Mouse (Mus musculus) natural killer cell, adult 2 months (primary cell): ENCODE measurements at regions not wholly inside any gene's neighbourhood (a gene's known extent, or its start where the extent isn't known, plus 50 kb on each side); places are given as distances from the start of the nearest gene placed in this dataset.

Experiments used
- DNase-seq, 2 experiments: peaks; one replicate each; pipeline ENCODE4 v3.0.0; 2022; ENCODE audit warnings: low spot score in 2 of 2

DNA sequence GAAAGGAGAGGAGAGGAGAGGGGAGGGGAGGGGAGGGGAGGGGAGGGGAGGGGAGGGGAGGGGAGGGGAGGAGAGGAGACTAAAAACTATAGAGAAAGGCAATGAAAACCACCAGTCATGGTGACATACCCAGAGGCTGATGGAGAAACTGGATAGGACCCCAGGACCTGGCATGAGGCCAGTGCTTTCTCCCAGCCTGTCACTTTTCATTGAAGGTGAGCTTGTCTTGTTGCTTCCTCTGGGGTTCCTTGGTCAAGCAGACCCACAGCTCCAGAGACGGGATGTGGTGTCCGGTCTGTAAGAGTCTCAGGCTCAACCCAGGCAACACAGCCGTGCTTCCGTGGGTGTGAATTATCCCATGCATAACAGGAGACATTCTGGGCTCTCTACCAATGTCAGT lies 69.8 kb upstream of the Egln3 start:
- DNase-seq: no peak

DNA sequence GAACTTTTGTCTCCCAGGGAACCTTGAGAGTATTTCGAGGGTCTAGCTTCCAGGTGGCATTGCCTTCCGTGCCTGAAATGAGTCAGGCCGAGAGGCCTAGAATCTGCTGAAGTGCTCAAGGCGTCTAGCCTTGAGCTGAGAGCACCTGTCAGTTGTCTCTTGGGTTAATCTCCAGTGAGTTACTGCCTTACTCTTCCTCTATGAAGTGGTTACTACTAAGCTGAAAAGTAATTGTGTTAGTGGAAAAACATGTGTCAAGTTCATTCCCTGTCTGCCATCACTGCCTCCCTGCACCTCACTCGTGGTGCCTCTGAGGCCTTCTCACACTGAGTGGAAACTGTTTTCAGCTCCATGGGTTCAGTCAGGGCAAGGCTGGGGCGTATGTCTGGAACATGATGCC lies 69.0 kb upstream of the Egln3 start:
- no peak for DNase-seq

DNA sequence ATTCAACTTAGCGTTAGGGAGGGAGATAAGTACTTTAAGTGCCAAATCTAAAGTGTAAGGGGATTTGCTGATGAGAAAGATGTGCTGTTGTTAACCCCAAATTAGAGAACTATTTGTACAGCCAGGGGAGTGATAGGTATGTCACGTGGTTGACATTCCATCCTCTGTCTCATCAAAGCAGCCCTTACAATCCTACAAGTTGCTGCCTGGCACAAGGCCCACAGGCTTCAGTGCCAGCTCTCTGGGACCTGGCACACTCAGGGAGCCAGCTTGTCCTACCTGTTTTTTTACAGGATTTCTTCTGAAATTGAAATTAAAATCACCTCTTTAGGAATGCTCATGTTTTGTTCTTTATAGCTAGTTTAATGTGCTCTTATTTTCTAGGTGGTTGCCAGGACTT lies 68.6 kb upstream of the Egln3 start:
- DNase-seq: no peak

DNA sequence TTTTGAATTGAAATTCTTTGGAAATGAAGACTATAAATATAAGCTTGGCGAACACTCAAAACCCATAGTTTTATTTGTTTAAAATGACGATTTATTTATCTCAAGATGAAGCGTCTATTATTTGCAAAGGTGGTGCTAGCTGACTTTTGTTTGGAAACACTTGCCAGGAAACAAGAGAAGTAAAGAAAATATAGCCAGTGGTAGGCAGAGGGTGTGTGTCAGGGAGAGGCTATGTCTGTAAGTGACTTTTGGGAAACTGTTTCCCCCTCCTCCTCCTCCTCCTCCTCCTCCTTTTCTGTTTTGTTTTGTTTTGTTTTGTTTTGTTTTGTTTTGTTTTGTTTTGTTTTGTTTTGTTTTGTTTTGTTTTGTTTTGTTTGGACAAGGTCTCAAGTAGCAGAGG lies 62.2 kb upstream of the Egln3 start:
- no peak for DNase-seq

DNA sequence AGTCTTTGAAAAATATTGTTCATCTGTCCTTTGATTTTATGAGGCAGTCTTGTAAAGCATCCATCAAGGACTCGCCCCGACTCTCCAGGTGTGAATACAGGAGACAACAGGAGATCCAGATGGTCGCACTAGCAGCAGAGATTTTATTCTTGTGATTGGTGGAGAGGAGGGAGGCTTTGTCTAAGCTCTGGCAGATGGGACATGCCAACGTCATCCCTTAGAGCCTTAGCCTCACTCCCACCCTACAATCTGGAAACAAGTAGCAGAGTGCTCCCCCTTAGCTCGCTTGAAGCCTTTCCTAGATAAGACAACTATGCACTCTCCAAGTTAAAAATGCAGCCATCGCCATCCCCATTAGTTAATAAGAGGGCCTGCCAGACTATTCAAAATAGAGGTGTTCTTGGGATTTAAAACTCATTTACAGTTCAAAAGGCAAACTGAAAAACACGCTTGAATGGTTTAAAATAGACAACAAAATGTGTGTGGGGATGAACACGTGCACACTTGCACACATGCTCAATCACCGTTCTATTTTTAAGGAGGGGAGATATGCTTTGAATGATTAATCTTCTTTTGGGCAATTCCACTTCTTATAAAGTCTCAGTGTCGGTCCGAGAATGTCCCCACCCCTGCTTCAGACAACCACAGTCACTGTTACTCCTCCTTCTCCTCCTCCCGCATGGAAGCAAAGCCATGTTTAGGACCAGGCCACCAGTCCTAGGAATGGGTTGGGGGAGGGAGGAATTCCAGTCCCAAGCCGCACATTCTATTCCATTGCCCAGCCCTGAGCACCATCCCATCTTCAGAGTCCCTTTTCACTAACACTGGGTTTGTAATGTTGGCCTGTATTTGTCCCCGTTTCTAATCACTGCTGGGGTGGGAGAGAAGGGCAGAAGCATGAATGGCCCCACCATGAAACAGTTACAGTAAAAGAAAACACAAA lies 61.5 kb upstream of the Egln3 start:
- DNase-seq: no peak

DNA sequence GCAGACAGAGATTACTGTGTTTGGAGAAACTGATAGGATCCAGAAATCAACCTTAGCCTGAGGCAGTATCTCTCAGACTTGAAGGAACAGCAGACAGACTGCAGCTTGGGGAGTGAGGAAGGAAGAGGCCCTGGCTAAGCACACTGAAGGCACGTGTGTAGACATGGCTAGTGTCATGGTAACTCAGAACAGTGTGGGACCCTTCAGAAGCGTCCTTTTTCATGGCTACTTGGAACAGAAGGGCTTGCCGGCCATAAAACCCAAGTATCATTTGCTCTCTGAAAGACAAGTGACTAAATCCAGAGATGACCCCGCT lies 60.7 kb upstream of the Egln3 start:
- no peak for DNase-seq

DNA sequence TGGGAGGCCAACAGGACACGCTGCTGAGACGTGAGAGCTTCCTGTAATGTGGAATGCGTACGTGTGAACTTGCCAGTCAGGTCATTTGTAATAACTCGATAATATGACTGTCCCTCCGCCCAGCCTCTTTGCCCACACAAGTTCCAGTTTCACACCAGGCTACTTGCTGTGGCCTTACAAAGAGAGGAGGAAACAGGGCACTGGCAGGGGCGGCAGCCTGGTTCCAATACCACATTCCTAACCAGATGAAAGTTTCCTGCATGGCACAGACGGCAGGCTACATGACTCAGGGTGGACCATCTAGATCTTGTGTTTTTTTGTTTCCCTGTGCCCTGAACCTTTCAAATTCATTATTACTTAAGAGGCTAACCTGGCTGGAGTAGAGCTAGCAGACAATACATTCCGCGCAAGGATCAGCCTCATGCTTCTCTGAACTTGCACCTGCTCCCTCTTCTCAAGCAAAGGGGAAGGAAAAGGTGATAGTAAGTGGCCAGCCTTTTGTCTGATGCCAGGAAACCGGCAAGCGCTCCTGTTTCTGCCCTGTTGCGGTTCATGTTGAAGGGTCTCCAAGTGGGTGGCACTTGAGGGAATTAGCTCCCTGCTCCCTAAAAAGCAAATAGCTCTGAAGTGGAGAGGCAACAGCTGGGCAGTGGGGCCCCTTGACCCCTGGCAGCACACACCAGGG lies 60.2 kb upstream of the Egln3 start:
- DNase-seq: no peak

DNA sequence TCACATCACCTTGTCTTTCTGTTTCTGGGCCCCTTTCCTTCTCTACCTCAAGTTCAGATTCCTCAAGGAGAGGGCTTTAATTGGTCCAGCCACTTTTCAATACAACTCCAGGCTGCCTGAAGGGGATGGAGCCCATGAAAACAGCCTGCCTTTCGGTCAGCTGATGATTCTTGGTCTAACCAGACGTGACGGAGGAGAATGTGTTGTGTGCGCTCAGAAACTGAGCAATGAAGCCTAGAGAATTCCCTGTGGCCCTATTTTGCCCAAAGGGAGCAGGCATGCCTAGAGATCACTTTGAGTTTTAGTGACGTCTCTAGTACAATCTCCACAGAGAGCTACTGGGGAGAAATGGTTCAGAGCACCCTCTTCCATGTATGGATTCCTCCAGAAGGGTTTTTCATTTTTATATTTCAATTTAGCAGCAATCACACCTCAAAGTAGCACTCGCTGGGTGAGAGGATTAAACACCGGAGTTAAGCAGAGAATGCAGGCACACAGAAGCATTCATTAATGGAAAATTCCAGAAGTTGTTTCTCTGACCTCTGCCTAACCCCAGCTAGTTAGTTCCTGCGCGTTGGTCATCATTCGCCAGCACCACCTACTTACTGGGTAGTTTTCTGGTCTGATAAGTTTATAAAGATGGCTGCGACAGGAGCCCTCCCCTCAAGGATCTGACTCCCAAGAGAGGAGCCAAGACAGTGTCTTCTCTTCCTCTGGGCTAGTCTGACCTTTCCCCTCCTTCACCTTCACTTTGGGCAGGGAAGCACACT lies 58.8 kb upstream of the Egln3 start:
- no peak for DNase-seq

DNA sequence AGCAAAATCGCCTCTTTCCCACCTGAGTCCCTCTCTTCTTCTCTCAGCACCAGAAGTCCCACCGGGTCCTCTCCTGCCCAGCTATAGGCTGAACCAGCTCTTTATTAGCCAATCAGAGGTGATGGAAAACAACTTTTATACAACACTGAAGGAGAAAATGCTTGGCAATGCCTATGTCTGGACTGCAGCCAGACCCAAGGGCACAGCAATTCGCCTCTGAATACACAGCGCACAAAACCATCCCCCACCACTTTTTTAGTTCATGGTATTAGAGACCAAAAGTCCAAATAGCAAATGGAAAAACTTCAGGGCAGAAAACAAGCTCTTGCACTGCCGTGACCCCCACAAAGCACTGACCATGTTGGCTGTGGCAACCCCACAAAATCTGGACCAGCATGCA lies 57.8 kb upstream of the Egln3 start:
- no peak for DNase-seq

DNA sequence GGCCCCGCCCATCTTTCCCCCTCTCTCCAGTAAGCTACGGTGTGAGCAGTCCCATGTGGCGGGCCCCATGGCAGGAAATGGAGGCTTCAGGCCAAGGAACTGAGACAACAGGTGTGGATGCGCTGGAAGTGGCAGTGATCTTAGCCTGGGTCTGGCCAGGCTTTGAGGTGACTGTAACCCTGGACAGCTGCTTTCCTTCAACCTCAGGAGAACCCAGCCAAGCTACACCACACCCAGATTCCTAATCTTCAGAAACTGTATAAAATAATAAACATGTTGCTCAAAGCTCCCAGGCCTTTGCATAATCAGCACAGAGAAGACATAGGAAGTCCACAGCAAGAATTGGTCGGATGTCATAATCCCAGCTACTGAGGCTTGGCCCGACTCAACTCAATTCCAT lies 56.8 kb upstream of the Egln3 start:
- DNase-seq: no peak

DNA sequence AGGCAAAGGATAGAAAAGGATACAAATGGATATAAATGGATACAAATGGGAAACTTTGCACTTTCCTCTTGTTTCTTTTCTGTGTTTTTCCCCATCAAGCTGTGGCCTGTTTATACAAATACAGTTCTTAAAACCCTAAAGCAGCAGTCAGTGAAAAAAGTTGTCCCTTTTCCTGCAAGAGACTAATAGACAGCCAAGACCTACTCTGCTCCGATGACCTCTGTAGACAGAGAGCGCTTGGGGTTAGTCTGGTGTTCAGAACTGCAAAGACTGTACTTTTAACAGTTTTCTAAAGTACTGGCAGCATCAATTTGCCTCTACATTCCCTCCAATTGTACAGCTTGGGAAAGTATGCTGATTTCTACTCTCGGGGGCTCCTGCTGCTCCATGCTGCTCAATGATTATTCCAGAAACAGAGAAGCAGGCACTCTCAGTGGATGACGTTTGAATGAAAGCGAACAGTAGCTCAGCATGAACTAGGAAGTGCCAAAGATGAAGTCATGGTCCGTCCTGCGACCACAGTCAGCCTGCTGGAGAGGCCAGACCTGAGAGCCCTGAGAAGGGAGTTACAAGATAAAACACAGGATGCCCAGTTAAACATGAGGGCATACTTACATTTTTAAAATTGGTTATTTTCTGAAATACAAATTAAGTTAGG lies 54.2 kb upstream of the Egln3 start:
- no peak for DNase-seq

DNA sequence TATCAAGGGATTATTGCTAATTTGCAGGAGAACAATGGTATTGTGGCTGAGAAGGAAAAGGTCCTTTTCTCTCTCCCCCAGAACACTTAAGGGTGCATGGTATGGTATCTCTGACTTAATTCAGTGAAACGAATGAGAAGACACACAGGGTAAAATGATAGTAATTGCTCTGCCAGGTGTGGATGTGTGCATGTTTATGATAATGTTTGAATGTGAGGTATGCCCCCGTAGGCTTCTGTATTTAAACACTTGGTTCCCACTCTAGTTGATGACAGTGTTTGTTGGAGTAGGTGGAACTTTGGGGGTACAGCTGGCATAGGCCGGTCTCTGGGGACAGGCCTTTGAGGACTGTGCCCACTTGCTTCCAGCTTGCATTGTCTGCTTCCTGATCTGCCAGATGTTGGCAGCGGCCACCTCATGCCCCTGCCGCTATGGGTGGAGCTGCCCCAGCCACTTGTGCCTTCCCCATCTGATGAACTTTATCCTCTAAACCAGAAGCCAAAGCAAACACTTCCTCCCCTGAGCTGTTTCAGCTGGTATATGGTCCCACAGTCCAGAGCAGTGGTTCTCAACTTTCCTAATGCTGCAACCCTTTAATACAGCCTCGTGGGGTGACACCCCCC lies 53.0 kb upstream of the Egln3 start:
- DNase-seq: no peak
